Mouse (Mus musculus): ENCODE data around the gene Nox1. TPM values are rescaled to one million over a fixed set of nuclear protein-coding genes. Genes with fewer than 3 reads are reported as not detected.
A peak's percentile ranks its signal among the peaks of the same experiment; 100 is the strongest.

Nox1 gene
- polyA plus RNA-seq, 1 experiment from 2014 or later: 0.27 TPM

- ATAC-seq: no peak
- CTCF ChIA-PET: interaction anchor here (1.4 kb wide), 1 partner anchor 191 kb away, joined by 4 read pairs; no protein-coding TSS in a partner anchor
- peaks cover 45% of the 10 kb centered on the region for H3K27me3 ChIP-seq
- in situ Hi-C loops (cut with MboI; ENCODE audit: low pct_unique_long_range_greater_than_20kb): no loop called here
- POLR2A ChIA-PET: no interaction called here
- no peak for TF ChIP-seq CTCF (IDR thresholded peaks at IDR 0.05)
- no peak for DNase-seq (ENCODE audit: low read depth, low spot score)
These were observed 93.2 kb downstream of the Nox1 start for GRCm38 (mm10) chrX:134128549-134128948.

DNA sequence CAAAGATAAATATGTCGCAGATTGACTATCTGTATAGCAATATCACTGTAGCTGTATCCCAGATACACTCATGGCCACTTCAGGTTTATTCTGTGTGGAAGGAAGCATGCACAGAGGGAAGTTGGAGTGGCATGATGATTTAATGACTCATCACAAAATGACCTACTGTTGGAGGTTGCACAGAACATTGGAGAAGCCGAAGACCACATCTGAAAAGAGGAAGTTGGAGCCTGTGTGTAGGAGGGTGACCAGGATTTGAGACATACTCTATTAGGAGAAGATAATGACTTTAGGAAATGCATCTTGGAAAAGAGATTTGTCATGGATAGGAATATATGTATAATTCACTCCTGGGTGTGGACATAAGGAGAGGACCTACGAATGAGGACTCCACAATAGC is 105.3 kb downstream of the Nox1 start:
- CTCF ChIA-PET: interaction anchor here (1.0 kb wide), 1 partner anchor 11 kb away, joined by 3 read pairs; no protein-coding TSS in a partner anchor
- in situ Hi-C loops (cut with MboI; ENCODE audit: low pct_unique_long_range_greater_than_20kb): no loop called here
- ATAC-seq: no peak
- DNase-seq (ENCODE audit: low read depth, low spot score): no peak
- POLR2A ChIA-PET: no interaction called here
- TF ChIP-seq CTCF (IDR thresholded peaks at IDR 0.05): no peak
- H3K27me3 ChIP-seq: peaks cover 26% of the 10 kb centered on the region

DNA sequence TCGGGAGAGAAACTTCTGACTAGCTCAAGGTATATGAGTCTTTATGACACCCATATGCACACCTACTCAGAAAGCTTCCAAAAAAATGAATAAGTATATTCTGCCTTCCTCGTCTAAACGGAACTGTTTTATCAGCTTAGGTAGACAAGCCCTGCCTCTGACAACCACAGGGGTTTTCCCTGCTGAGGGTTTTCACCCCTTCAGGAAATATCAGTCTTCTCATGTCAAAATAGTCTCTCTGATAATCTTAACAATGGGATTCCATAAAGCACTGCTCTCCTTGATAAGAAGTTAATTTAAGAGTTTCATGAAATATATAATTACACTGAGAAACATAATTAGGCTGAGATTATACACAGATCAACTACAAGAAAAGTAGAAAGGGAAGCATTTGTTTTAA is 110.0 kb downstream of the Nox1 start:
- in situ Hi-C loops (cut with MboI; ENCODE audit: low pct_unique_long_range_greater_than_20kb): no loop called here
- ChIA-PET POLR2A (no interaction called here), CTCF (no interaction called here)
- no peak for ATAC-seq
- H3K27me3 ChIP-seq: peaks cover 35% of the 10 kb centered on the region
- TF ChIP-seq CTCF (IDR thresholded peaks at IDR 0.05): no peak
- no peak for DNase-seq (ENCODE audit: low read depth, low spot score)

DNA sequence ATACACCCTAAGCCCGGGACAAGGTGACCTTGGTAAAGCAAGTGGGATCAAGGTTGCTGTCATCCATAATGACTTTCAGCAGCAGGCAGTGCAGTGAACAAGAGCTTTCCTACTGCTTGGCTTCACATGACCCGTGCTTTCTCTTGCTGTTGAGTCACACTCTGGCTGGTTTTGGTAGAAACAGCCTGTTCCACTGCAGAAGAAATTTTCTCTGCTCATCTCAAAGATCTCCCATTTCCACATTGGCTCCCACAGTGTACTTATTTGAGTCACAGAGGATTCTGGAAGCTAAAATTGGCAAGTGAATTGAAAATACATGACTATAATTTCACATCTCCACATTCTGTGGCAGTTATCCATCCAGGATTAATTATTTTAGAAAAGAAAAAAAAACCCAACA is 119.1 kb downstream of the Nox1 start:
- ChIA-PET POLR2A (no interaction called here), CTCF (no interaction called here)
- no peak for DNase-seq (ENCODE audit: low read depth, low spot score)
- TF ChIP-seq CTCF (IDR thresholded peaks at IDR 0.05): no peak
- H3K27me3 ChIP-seq: peaks cover 27% of the 10 kb centered on the region
- in situ Hi-C loops (cut with MboI; ENCODE audit: low pct_unique_long_range_greater_than_20kb): no loop called here
- ATAC-seq: no peak

DNA sequence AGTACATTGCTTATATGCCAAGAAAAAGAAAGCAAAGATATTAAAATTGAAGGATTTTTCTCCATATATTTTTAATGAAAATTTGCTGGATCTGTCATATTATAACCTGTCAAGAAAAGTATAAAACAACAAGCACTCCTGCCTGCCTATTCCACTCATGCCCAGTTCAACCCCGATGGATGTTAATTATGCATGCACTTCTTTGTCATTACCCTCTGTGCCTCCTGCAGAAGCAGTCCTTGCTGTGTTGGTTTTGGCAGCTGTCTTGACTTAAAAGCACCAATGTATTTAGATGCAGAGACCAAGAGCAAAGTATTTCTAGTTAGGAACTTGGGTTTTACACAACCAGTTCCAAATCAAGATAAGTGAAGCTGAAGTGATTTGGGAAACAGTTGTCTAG is 136.3 kb downstream of the Nox1 start:
- in situ Hi-C loops (cut with MboI; ENCODE audit: low pct_unique_long_range_greater_than_20kb): no loop called here
- ATAC-seq (no peak), DNase-seq (ENCODE audit: low read depth, low spot score) (no peak)
- peaks cover 40% of the 10 kb centered on the region for H3K27me3 ChIP-seq
- TF ChIP-seq CTCF (IDR thresholded peaks at IDR 0.05): no peak
- ChIA-PET CTCF (no interaction called here), POLR2A (no interaction called here)

- no peak for TF ChIP-seq CTCF (IDR thresholded peaks at IDR 0.05)
- peaks cover 11% of the 10 kb centered on the region for H3K27me3 ChIP-seq
- CTCF ChIA-PET: interaction anchor here (1.3 kb wide), 1 partner anchor 17 kb away, joined by 3 read pairs; no protein-coding TSS in a partner anchor
- in situ Hi-C loops (cut with MboI; ENCODE audit: low pct_unique_long_range_greater_than_20kb): loop anchor here (10.0 kb wide), 1 partner anchor 255 kb away; no protein-coding TSS in a partner anchor
- DNase-seq (ENCODE audit: low read depth, low spot score): no peak
- POLR2A ChIA-PET: no interaction called here
- no peak for ATAC-seq
These were observed 162.0 kb downstream of the Nox1 start for GRCm38 (mm10) chrX:134059764-134060163.

GRCm38 (mm10) chrX:134058987-134059712 is 162.6 kb downstream of the Nox1 start, which contains the start of gene Cstf2:
Gene Cstf2, plus strand, starts transcription at chrX:134059187.
- H3K27me3 ChIP-seq: peaks cover 11% of the 10 kb centered on the region
- ChIA-PET POLR2A (no interaction called here), CTCF (interaction anchor here (1.5 kb wide), 1 partner anchor 112 kb away, joined by 5 read pairs; no protein-coding TSS in a partner anchor)
- TF ChIP-seq CTCF (IDR thresholded peaks at IDR 0.05): no peak
- DNase-seq (ENCODE audit: low read depth, low spot score) (peak; percentile 46), ATAC-seq (peak; percentile 95)
- in situ Hi-C loops (cut with MboI; ENCODE audit: low pct_unique_long_range_greater_than_20kb): no loop called here

- ChIA-PET POLR2A (no interaction called here), CTCF (interaction anchor here (1.5 kb wide), 1 partner anchor 111 kb away, joined by 5 read pairs; no protein-coding TSS in a partner anchor)
- peaks cover 8% of the 10 kb centered on the region for H3K27me3 ChIP-seq
- DNase-seq (ENCODE audit: low read depth, low spot score): no peak
- no peak for TF ChIP-seq CTCF (IDR thresholded peaks at IDR 0.05)
- no peak for ATAC-seq
- in situ Hi-C loops (cut with MboI; ENCODE audit: low pct_unique_long_range_greater_than_20kb): no loop called here
These were observed 163.5 kb downstream of the Nox1 start for GRCm38 (mm10) chrX:134058040-134058875.

DNA sequence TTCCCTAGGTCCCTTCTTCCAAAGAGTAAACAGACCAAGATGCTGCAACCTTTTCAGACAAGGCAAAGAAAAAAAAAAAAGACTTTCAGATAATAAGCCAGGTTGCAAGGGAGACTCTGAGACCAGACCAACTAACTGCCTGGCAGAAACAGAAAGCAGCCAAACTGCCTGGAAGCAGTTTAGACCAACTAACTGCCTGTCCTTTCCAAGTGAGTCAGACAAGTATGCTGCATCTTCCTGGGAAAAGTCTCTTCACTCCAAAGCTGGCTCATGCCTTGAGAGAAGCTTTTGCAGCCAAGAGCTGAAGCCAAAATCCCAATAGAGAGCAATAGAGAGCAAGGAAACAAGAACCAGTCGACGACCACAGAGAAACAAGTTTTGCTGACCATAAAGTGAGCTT is 164.9 kb downstream of the Nox1 start:
- in situ Hi-C loops (cut with MboI; ENCODE audit: low pct_unique_long_range_greater_than_20kb): no loop called here
- no peak for TF ChIP-seq CTCF (IDR thresholded peaks at IDR 0.05)
- no peak for DNase-seq (ENCODE audit: low read depth, low spot score)
- POLR2A ChIA-PET: no interaction called here
- peaks cover 7% of the 10 kb centered on the region for H3K27me3 ChIP-seq
- CTCF ChIA-PET: no interaction called here
- ATAC-seq: no peak

- DNase-seq (ENCODE audit: low read depth, low spot score): no peak
- no peak for ATAC-seq
- TF ChIP-seq CTCF (IDR thresholded peaks at IDR 0.05): peak; percentile 34
- H3K27me3 ChIP-seq: peaks cover 29% of the 10 kb centered on the region
- in situ Hi-C loops (cut with MboI; ENCODE audit: low pct_unique_long_range_greater_than_20kb): no loop called here
- POLR2A ChIA-PET: no interaction called here
- CTCF ChIA-PET: interaction anchor here (0.9 kb wide), 1 partner anchor 9 kb away, joined by 3 read pairs; no protein-coding TSS in a partner anchor
These were observed 172.8 kb downstream of the Nox1 start for GRCm38 (mm10) chrX:134048994-134049393.

Other genes starting within 250 kb of the Nox1 start
- 0.63 TPM for gene Sytl4, start 240.1 kb downstream of the Nox1 start, polyA plus RNA-seq (2021)
- gene Cstf2, start 162.8 kb downstream of the Nox1 start, polyA plus RNA-seq (2021): 36.6 TPM
- gene Xkrx, start 59.9 kb downstream of the Nox1 start, polyA plus RNA-seq (2021): 2.6 TPM
- gene Arl13a, start 34.5 kb downstream of the Nox1 start, polyA plus RNA-seq (2021): not detected
- gene Trmt2b, start 55.0 kb upstream of the Nox1 start, polyA plus RNA-seq (2021): 19.6 TPM
- gene Tmem35a, start 73.3 kb upstream of the Nox1 start, polyA plus RNA-seq (2021): not detected
- 19.4 TPM for gene Cenpi, start 86.1 kb upstream of the Nox1 start, polyA plus RNA-seq (2021)
- gene Drp2, start 182.6 kb upstream of the Nox1 start, polyA plus RNA-seq (2021): 0.04 TPM

Measured in Patski (cell line).